Mouse (Mus musculus) adrenal gland, adult 18-20 months (tissue): ENCODE data around the gene Sult6b2. TPM values are rescaled to one million over a fixed set of nuclear protein-coding genes. Genes with fewer than 3 reads are reported as not detected.

Experiments
- DNase-seq, 2 experiments: peaks; one replicate each; pipeline ENCODE4 v3.0.0; 2021 to 2022; ENCODE audit warnings: low spot score in 2 of 2
- total RNA-seq, 2 experiments: library from RNA; stranded (reverse); gene quantifications; 1 replicate in 1 of 2; 2 replicates in 1 of 2; pipeline ENCODE4 v1.2.3; 2021

The Sult6b2 gene
- total RNA-seq, 2 experiments from 2014 or later: not detected

GRCm38 (mm10) chr6:142812969-142813368, 8.7 kb upstream of the Sult6b2 start:
- no peak for DNase-seq

- no peak for DNase-seq
These were observed 5.9 kb upstream of the Sult6b2 start for GRCm38 (mm10) chr6:142810239-142810638.

GRCm38 (mm10) chr6:142809373-142810098, 5.2 kb upstream of the Sult6b2 start:
- DNase-seq: no peak

- no peak for DNase-seq
These were observed 2.0 kb upstream of the Sult6b2 start for GRCm38 (mm10) chr6:142806326-142806725.

- no peak for DNase-seq
These were observed 1.4 kb downstream of the Sult6b2 start for GRCm38 (mm10) chr6:142802617-142803525.

GRCm38 (mm10) chr6:142801687-142802086, 2.6 kb downstream of the Sult6b2 start:
- DNase-seq: no peak

- DNase-seq: no peak
These were observed 4.5 kb downstream of the Sult6b2 start for GRCm38 (mm10) chr6:142799704-142800374.

GRCm38 (mm10) chr6:142798837-142799236, 5.5 kb downstream of the Sult6b2 start:
- no peak for DNase-seq

- DNase-seq: no peak
These were observed 6.3 kb downstream of the Sult6b2 start for GRCm38 (mm10) chr6:142797996-142798395.

GRCm38 (mm10) chr6:142795655-142796441, 8.5 kb downstream of the Sult6b2 start:
- DNase-seq: no peak

GRCm38 (mm10) chr6:142795087-142795486, 9.2 kb downstream of the Sult6b2 start:
- no peak for DNase-seq

GRCm38 (mm10) chr6:142793468-142793867, 10.8 kb downstream of the Sult6b2 start:
- DNase-seq: peak in 1 of 2 experiments; percentile 2

GRCm38 (mm10) chr6:142792241-142792968, 11.9 kb downstream of the Sult6b2 start:
- DNase-seq: peak in 1 of 2 experiments; percentile 6

GRCm38 (mm10) chr6:142789736-142790135, 14.6 kb downstream of the Sult6b2 start:
- DNase-seq: peak in 1 of 2 experiments; percentile 2

GRCm38 (mm10) chr6:142788042-142788987, 16.0 kb downstream of the Sult6b2 start:
- peak in 1 of 2 experiments; percentile 10 for DNase-seq

- no peak for DNase-seq
These were observed 18.2 kb downstream of the Sult6b2 start for GRCm38 (mm10) chr6:142786106-142786505.

GRCm38 (mm10) chr6:142785343-142785742, 19.0 kb downstream of the Sult6b2 start:
- DNase-seq: peak; percentile 32 to 34

GRCm38 (mm10) chr6:142781286-142781685, 23.0 kb downstream of the Sult6b2 start:
- no peak for DNase-seq

GRCm38 (mm10) chr6:142780574-142781033, 23.7 kb downstream of the Sult6b2 start:
- DNase-seq: no peak
